Mouse (Mus musculus) lung, postnatal 0 days (tissue): ENCODE results near the gene Usp4.

Experiments used
- CTCF ChIP-seq: IDR thresholded peaks from 2 replicates; pipeline ENCODE4 v1.5.1; 2016; ENCODE audit warnings: antibody characterized with exemption, mild to moderate bottlenecking
- EP300 ChIP-seq: IDR thresholded peaks from 2 replicates; pipeline ENCODE4 v1.6.1; 2016; ENCODE audit warnings: antibody characterized with exemption, mild to moderate bottlenecking, control low read depth

DNA sequence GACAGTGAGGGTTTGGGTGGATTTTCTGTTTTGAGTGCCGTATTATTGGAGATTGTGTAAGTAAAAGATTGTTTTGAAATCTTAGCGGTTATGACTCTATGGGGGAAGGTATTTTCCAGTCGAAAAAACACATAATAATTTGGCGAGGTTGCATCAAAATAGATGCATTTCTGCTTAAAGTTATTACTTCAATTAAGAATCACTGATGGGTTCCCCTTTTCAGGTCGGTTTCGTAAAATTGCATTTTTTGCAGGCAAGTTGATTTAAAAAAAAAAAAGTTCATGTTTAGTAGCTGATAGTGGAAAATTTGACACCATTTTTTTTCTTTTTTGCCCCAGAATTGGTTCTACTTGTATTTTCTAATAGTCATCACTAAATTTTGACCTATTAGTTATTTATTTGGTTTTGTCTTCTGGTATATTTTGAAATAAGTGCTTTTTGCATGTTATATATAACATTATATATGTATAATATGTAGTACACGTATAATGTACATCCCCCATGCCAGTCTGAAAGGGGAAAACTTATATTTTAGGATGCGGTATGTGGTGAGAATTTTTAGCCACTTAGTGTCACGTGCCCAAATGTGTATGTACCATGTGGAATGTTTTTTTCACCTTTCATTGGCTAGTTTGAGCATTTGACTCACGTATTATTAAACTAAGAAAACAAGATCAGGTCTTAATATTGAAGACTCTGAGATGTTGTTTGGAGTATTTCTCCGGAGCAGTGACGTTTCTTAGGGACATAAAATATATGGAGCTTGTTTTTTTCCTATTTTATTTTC is 40.4 kb upstream of the Usp4 start:
- TF ChIP-seq CTCF: no peak
- no peak for TF ChIP-seq EP300
